Mouse (Mus musculus) thymus, adult 2 months (tissue): ENCODE measurements around the gene Sema4d. TPM values are rescaled to one million over a fixed set of nuclear protein-coding genes. Genes with fewer than 3 reads are reported as not detected.

Source experiments
- DNase-seq: peaks from one replicate; pipeline ENCODE4 v3.0.0; 2021
- H3K27ac ChIP-seq: fragments of 200-500 bp; 2 replicates; pipeline ENCODE4 v1.5.1; 2012; ENCODE audit warnings: low read length, control low read depth; ENCODE audit not compliant: control insufficient read depth, insufficient read depth
- H3K27me3 ChIP-seq: fragments of 200-500 bp; 2 replicates; pipeline ENCODE4 v1.6.1; 2012; ENCODE audit warnings: mild to moderate bottlenecking, low read length, moderate library complexity, mixed read lengths; ENCODE audit not compliant: control insufficient read depth, insufficient read depth
- H3K36me3 ChIP-seq: fragments of 200-500 bp; 2 replicates; pipeline ENCODE4 v1.6.1; 2012; ENCODE audit warnings: mild to moderate bottlenecking, low read length, moderate library complexity; ENCODE audit not compliant: control insufficient read depth, insufficient read depth
- H3K4me1 ChIP-seq: fragments of 200-500 bp; replicated peaks from 2 replicates; pipeline ENCODE4 v1.6.1; 2012; ENCODE audit warnings: low read length; ENCODE audit not compliant: control insufficient read depth, insufficient read depth
- H3K4me3 ChIP-seq: fragments of 200-500 bp; 2 replicates; pipeline ENCODE4 v1.5.1; 2012; ENCODE audit warnings: mild to moderate bottlenecking, low read length, control low read depth, moderate library complexity; ENCODE audit not compliant: control insufficient read depth, insufficient read depth
- CTCF ChIP-seq: fragments of 200-500 bp; IDR thresholded peaks from 2 replicates; pipeline ENCODE4 v1.5.1; 2012; ENCODE audit warnings: mild to moderate bottlenecking, control low read depth, low read length, moderate library complexity, borderline replicate concordance; ENCODE audit not compliant: control insufficient read depth, poor library complexity, insufficient read depth; ENCODE audit errors: extremely low read depth
- POLR2A ChIP-seq: fragments of 200-500 bp; IDR thresholded peaks from 2 replicates; pipeline ENCODE4 v1.6.1; 2012; ENCODE audit warnings: mild to moderate bottlenecking, low read length, control low read depth, moderate library complexity; ENCODE audit not compliant: control insufficient read depth, poor library complexity, insufficient read depth; ENCODE audit errors: extremely low read depth
- WGBS: fragments of 180-500 bp; shearing (Covaris S2); methylation state at CpG from one replicate; pipeline ENCODE4 v1.1.7; 2018; 5-methylcytosine and 5-hydroxymethylcytosine counted together
- polyA plus RNA-seq: library from polyadenylated mRNA; depleted of rRNA; stranded (reverse); fragments of >200 nt; gene quantifications from 2 replicates; pipeline ENCODE4 v1.2.3, GENCODE M21; 2012

The Sema4d gene
- polyA plus RNA-seq, 1 experiment = 156 TPM

DNA sequence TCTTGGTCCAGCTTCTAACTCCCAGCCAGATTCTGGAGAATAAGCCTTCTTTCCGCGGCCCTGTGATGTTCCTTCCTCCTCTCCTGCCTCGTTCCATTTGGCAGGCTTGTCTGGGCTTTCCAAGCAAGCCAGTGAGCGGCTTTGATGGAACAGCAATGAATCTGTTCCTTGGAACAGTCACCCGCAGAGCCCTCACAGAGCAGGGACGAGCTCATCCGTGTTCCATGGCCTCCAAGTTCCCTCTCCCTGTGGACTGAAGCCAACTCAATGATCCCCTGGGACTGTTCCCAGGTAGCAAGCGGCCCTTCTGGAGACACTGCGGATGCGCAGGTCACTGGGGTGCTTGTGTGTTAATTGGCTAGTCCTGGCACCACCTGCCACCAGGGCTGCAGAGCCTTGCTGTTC, 21.7 kb downstream of the Sema4d start:
- TF ChIP-seq POLR2A (no peak), CTCF (no peak)
- 94% methylated on average over 10 of the region's 10 CpGs for WGBS
- peaks cover 47% of the 10 kb centered on the region for H3K4me1 ChIP-seq
- no peaks in the 10 kb centered on the region for H3K27me3 ChIP-seq
- H3K4me3 ChIP-seq = no peak overlapping the region
- DNase-seq = no peak
- peaks cover 8% of the 10 kb centered on the region for H3K36me3 ChIP-seq
- H3K27ac ChIP-seq = no peak overlapping the region

DNA sequence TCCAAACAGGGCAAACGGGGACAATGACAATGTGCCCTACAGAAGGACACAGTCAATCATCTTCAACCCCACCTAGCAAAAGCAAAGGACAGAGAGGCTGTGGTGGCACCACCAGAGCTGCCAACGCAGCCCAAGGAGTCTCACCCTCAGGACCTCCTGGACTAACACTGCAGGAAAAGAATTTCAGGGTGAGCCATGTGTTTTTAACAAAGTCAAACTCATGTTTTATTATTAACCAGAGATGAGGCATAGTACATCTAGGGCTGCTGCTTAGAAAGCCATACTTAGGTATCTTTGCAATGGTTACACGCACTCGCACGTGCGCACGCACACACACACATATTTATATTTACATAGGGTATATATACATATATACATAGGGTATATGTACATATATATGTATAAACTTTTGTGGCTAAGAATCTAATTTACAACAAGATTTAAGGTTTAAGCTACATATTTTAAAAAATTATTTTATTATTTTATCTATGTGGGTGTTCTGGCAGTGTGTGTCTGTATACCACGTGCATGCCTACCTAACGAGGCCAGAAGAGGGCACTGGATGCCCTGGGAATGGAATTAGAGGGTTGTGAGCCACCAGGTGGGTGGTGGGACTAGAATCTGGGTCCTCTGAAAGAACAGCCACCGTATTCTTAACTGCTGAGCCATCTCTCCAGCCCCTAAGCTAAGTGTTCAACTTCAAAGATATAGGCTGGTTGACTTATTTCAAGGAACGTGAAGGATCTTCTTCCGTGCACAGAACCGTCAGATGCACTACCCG, 22.7 kb downstream of the Sema4d start:
- H3K27ac ChIP-seq = no peak overlapping the region
- H3K4me3 ChIP-seq = no peak overlapping the region
- H3K27me3 ChIP-seq = no peaks in the 10 kb centered on the region
- TF ChIP-seq POLR2A (no peak), CTCF (no peak)
- H3K36me3 ChIP-seq = peaks cover 6% of the 10 kb centered on the region
- 95% methylated on average over 14 of the region's 14 CpGs for WGBS
- peaks cover 43% of the 10 kb centered on the region for H3K4me1 ChIP-seq
- DNase-seq = no peak

DNA sequence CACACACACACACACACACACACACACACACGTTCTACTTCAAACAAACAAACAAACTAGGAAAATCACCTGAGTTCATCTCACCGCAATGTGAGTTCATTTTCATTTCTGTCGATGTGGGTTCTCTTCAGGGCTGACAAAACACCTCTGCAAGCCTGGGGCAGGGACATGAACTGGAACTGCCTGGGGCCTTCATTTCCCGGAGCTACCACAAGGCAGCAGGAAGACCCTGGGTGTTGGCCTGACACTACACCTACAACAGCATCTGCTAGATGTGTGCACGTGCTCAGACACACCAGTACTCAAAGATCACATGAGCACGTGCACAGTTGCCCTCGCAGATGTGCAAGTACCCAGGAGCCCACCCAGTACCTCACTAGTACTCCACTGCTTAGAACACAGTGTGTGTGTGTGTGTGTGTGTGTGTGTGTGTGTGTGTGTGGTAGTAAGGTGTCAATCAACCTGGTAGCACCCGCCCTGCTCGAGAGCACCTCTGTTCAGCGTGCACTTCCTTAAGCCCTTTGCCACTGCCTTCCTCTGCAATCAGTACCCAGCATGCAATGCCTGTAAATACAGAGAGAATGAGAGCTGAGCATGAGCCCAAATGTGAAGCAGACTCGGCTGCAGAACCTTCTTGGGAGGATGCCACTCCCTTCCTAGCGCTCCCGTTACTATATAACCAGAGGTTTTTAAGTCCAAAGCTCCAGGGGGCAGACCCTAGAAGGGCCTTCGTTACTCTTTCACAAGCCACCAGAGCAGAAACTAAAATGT, 25.4 kb downstream of the Sema4d start:
- H3K36me3 ChIP-seq = no peaks in the 10 kb centered on the region
- H3K4me3 ChIP-seq = no peak overlapping the region

DNA sequence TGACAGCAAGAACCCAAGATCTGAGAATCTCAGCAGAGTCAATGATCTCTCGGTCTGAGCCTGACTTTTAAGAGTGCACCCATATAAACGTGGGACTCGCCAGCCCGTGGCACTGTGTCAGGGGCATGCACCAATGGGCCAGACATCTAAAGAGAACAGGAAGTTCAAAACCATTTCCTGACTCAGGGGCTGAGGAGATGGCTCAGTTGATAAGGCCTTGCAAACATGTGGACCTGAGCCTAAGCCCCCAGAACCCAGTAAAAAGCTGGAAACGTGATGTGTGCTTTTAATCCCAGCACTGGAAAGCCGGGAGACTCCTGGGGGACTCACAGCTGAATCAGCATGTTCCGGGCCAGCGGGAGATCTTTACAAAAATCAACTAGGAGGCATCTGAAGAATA, 26.0 kb downstream of the Sema4d start:
- peak; percentile 69 for DNase-seq
- Histone ChIP-seq H3K27ac (peak overlapping the region; percentile 87), H3K4me3 (no peak overlapping the region), H3K4me1 (peaks cover 62% of the 10 kb centered on the region), H3K36me3 (peaks cover 3% of the 10 kb centered on the region), H3K27me3 (no peaks in the 10 kb centered on the region)
- no peak for TF ChIP-seq CTCF
- TF ChIP-seq POLR2A = no peak
- WGBS = 4% methylated on average over 8 of the region's 8 CpGs

More for the DNA sequence above, 25.4 kb downstream of the Sema4d start:
- Histone ChIP-seq H3K27me3 (no peaks in the 10 kb centered on the region), H3K4me1 (peaks cover 56% of the 10 kb centered on the region), H3K27ac (peak overlapping the region; percentile 87)
- peak; percentile 75 for DNase-seq
- TF ChIP-seq CTCF = peak; percentile 63; the same call in 1 of the 2 replicates
- no peak for TF ChIP-seq POLR2A
- 19% methylated on average over 14 of the region's 14 CpGs for WGBS

DNA sequence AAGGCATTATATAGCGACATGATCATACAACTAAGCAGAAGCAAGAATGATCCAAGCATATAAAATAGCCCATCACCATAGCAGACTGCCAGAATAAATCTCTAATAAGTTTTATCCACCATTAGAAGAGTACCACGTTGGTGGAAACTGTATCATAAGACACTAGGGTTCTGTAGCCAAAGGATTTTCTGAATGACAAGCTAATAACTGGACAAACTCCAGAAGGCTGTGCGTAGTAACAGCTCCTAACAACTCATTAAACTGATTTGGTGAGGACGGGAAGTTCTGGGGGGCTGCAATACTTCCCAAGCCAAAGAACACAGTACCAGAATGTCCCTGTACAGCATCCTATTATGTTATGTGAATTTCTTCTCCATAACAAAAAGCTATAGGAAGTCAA, 26.8 kb downstream of the Sema4d start:
- H3K4me1 ChIP-seq = peaks cover 70% of the 10 kb centered on the region
- peaks cover 7% of the 10 kb centered on the region for H3K36me3 ChIP-seq
- H3K27me3 ChIP-seq = no peaks in the 10 kb centered on the region
- TF ChIP-seq CTCF = no peak
- TF ChIP-seq POLR2A = no peak
- no peak overlapping the region for H3K4me3 ChIP-seq
- H3K27ac ChIP-seq = peak overlapping the region; percentile 87
- no peak for DNase-seq
- 91% methylated on average over 4 of the region's 4 CpGs for WGBS

DNA sequence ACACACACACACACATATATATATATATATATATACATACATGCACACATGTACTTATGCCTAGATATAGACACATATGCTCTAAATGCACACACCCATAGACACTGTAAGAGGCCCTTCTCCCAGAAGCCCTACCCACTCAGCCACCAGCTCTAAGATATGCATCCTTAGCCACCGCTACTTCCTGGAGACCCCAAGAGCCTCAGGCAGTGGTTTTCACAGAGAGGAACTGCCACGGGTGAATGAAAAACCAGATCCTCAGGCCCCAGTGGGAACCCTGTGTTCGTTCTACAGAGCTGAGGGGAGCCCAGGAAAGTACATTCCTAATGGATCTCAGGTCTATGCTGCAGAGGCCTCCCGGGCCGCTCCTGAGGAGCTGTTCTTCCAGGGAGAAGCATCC, 28.2 kb downstream of the Sema4d start:
- Histone ChIP-seq H3K36me3 (peaks cover 7% of the 10 kb centered on the region), H3K4me1 (peaks cover 82% of the 10 kb centered on the region), H3K27me3 (no peaks in the 10 kb centered on the region), H3K4me3 (no peak overlapping the region), H3K27ac (peak overlapping the region; percentile 72)
- WGBS = 33% methylated on average over 5 of the region's 5 CpGs
- TF ChIP-seq POLR2A = 0 out of 2 replicates have a peak, but pooled peaks have one; percentile 15
- TF ChIP-seq CTCF = no peak
- DNase-seq = no peak
